Mouse (Mus musculus) small intestine, adult 2 months (tissue): ENCODE results near the gene Mier3. TPM values are rescaled to one million over a fixed set of nuclear protein-coding genes. Genes with fewer than 3 reads are reported as not detected.
"Not testable (repeated sequence)": the region's sequence is repeated elsewhere in the genome, so short reads cannot be mapped to it uniquely, and the experiment has no call there.

Source experiments
- H3K27ac ChIP-seq: fragments of 200-500 bp; 2 replicates; pipeline ENCODE4 v1.5.1; 2012; ENCODE audit warnings: low read depth, low read length, control low read depth, inconsistent platforms; ENCODE audit not compliant: insufficient read depth
- H3K27me3 ChIP-seq: fragments of 200-500 bp; 2 replicates; pipeline ENCODE4 v1.6.1; 2012; ENCODE audit warnings: mild to moderate bottlenecking, moderate library complexity, low read length, inconsistent platforms; ENCODE audit not compliant: control insufficient read depth, insufficient read depth
- H3K36me3 ChIP-seq: fragments of 200-500 bp; 2 replicates; pipeline ENCODE4 v1.6.1; 2012; ENCODE audit warnings: mild to moderate bottlenecking, low read length, control low read depth, inconsistent platforms; ENCODE audit not compliant: control insufficient read depth, insufficient read depth
- H3K4me1 ChIP-seq: fragments of 200-500 bp; 2 replicates; pipeline ENCODE4 v1.6.1; 2012; ENCODE audit warnings: low read length, inconsistent platforms, mixed read lengths; ENCODE audit not compliant: control insufficient read depth, insufficient read depth, insufficient read length
- H3K4me3 ChIP-seq: fragments of 200-500 bp; 2 replicates; pipeline ENCODE4 v1.5.1; 2012; ENCODE audit warnings: low read depth, mild to moderate bottlenecking, control low read depth, inconsistent platforms, low read length, moderate library complexity
- CTCF ChIP-seq: fragments of 200-500 bp; IDR thresholded peaks from 2 replicates; pipeline ENCODE4 v1.5.1; 2012; ENCODE audit warnings: low read depth, mild to moderate bottlenecking, control low read depth, inconsistent platforms, low read length, moderate library complexity, mixed read lengths; ENCODE audit not compliant: insufficient replicate concordance, insufficient read length; ENCODE audit errors: extremely low read depth
- POLR2A ChIP-seq: fragments of 200-500 bp; IDR thresholded peaks from 2 replicates; pipeline ENCODE4 v1.6.1; 2012; ENCODE audit warnings: low read depth, mild to moderate bottlenecking, control low read depth, inconsistent platforms, low read length, moderate library complexity
- WGBS: fragments of 180-500 bp; shearing (Covaris S2); methylation state at CpG from one replicate; pipeline ENCODE4 v1.1.7; 2018; 5-methylcytosine and 5-hydroxymethylcytosine counted together
- polyA plus RNA-seq: library from polyadenylated mRNA; depleted of rRNA; stranded (reverse); fragments of >200 nt; gene quantifications from 2 replicates; pipeline ENCODE4 v1.2.3, GENCODE M21; 2012

Mier3 gene
- polyA plus RNA-seq, 1 experiment = 4.9 TPM

DNA sequence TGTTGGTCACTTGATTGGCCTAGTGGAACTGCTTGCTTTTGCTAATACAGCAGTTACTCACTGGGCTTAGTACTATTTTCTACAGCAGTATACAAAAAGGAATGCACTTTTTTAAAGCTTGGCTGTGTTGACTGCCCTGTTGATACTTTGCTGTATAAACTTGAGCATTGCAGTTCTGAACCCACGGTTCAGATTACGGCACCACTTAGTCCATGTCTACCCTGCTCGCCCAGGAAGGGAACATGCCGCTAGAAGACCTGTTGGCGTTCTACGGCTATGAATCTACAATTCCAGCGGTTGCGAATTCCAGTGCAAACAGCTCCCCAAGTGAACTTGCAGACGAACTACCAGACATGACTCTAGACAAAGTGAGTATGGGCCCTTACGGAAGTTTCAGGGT, 22.6 kb downstream of the Mier3 start:
- H3K4me3 ChIP-seq = no peak overlapping the region
- 96% methylated on average over 10 of the region's 10 CpGs for WGBS
- no peak for TF ChIP-seq POLR2A
- no peak for TF ChIP-seq CTCF
- H3K36me3 ChIP-seq = peaks cover 52% of the 10 kb centered on the region
- no peaks in the 10 kb centered on the region for H3K4me1 ChIP-seq
- no peak overlapping the region for H3K27ac ChIP-seq
- H3K27me3 ChIP-seq = no peaks in the 10 kb centered on the region

DNA sequence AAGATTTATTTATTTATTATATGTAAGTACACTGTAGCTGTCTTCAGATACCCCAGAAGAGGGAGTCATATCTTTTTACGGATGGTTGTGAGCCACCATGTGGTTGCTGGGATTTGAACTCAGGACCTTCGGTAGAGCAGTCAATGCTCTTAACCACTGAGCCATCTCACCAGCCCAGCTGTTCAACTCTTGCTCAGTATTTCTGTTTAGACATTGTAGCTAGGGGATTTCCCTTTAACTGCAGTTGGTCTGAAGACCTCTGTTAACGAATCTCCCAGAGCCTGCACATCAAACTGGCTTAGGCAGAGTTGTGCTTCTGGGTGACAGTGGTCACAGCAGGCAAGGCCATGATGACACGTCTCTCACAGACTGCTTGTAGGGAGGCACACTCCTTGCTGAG, 23.2 kb downstream of the Mier3 start:
- 86% methylated on average over 4 of the region's 4 CpGs for WGBS
- not testable (repeated sequence) for H3K27ac ChIP-seq, H3K4me3 ChIP-seq, H3K27me3 ChIP-seq, H3K4me1 ChIP-seq
- peaks cover 54% of the 10 kb centered on the region for H3K36me3 ChIP-seq

DNA sequence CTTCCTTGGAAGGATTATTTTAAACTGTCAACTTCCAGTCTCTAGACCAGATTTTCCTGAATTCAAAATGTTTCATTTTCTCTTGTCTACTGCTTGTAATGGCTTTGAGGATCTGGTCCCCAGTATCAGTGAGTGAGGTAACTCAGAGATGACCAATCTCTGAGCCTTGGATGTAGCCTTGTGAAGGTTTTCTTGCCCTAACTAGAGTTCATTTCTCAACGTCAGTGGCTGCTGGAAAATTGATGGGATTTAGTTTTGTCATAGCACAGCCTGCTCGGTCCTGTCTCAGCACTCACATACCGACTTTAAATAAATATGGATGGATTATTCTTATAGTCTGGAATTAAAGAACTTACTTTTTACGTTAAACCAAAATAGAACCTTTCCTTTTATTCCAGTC, 29.8 kb downstream of the Mier3 start:
- WGBS = 94% methylated on average over 4 of the region's 4 CpGs
- TF ChIP-seq POLR2A (no peak), CTCF (no peak)
- no peak overlapping the region for H3K4me3 ChIP-seq
- no peaks in the 10 kb centered on the region for H3K27me3 ChIP-seq
- no peak overlapping the region for H3K27ac ChIP-seq
- peaks cover 78% of the 10 kb centered on the region for H3K36me3 ChIP-seq
- H3K4me1 ChIP-seq = no peaks in the 10 kb centered on the region

DNA sequence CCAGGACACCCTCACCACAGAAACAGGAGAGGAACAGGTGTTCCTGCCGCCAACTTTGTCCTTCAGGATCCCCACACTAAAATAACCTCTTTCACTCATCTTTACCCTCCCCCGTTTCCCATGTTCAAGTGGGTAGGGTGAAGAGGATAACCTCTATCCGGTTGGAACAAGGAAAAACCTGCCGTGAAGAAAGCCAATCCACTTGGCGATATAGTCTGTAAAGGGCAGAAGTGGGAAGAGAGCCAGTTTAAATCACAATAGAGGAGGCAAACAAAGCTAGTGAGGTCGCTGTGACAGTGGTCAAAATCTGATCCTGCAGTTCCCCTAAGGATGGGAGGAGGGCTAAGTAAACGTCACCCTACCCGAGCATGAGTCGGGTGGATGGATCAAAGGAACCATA, 38.9 kb downstream of the Mier3 start:
- WGBS = 47% methylated on average over 9 of the region's 9 CpGs
- Histone ChIP-seq H3K4me1 (no peaks in the 10 kb centered on the region), H3K27me3 (no peaks in the 10 kb centered on the region), H3K4me3 (no peak overlapping the region), H3K36me3 (peaks cover 13% of the 10 kb centered on the region), H3K27ac (no peak overlapping the region)
- TF ChIP-seq POLR2A = no peak
- no peak for TF ChIP-seq CTCF

DNA sequence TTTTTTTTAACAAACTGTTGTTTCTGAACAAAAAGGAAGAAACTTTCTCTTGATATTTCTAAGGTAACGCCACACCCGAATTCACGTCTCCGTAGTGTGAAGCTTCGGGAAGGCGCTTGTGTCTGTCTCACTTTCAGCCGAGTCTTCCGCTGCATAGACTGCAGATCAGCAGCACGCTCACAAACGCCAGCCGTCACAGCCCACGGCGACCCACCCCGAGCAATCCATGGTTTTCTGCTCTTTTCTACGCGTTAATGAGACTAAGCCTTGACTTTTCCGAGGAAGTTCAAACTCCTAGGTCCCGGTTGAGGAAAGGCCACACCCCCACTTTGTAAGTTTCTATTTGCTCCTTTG, 44.0 kb downstream of the Mier3 start:
- H3K36me3 ChIP-seq = no peaks in the 10 kb centered on the region
- H3K4me3 ChIP-seq = peak overlapping the region; percentile 73
- TF ChIP-seq POLR2A = 0 out of 2 replicates have a peak, but pooled peaks have one; percentile 11
- TF ChIP-seq CTCF = no peak
- WGBS = 0% methylated on average over 18 of the region's 18 CpGs
- no peaks in the 10 kb centered on the region; the same call in 1 of the 2 replicates for H3K27me3 ChIP-seq
- no peak overlapping the region for H3K27ac ChIP-seq
- peaks cover 2% of the 10 kb centered on the region; the same call in 1 of the 2 replicates for H3K4me1 ChIP-seq

DNA sequence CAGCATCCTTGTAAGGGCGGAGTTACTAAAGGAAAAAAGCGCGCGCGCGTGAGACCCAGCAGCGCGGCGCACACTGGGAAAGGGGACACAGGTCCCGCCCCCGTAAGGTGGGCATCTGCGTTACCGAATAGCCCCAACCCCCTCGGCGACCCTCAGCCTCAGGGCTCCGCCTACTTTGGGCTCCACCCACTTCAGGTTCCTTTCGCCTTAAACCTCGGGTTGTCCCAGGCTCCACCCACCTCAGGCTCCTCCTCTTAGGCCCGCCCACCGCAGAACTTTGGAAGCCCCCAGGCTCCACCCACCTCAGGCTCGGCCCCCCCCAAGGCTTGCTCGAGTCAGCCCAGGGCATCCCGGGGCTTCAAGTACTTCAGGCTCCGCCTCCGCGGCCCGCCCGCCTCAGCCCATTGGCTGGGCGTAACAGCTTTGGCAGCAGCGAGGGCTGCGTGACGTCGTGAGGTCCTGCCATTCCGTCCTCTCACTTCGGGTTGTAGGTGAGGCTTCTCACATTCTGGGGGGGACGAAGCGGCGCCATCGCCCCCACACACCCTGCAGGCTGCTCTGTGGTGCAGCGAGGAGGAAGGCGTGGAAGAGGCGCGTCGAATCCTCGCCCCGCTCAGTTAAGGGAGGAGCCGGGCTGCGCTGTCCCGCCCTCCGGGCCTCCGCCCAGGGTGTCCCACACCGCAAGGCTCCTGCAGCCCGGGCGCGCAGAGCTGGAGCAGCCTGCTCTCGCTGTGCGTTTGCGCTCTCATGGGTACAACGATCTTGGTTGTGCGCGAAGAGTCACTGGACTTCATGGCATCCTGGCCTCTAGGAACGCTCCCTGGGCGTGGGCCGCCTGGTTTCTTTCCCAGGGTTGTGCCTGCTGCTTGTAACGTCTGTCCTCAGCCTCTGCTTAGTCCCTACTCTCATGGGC, 44.6 kb downstream of the Mier3 start:
- H3K27ac ChIP-seq = peak overlapping the region; percentile 62
- peak; percentile 4; the same call in 1 of the 2 replicates for TF ChIP-seq POLR2A
- no peak for TF ChIP-seq CTCF
- H3K4me1 ChIP-seq = peaks cover 2% of the 10 kb centered on the region; the same call in 1 of the 2 replicates
- WGBS = under 1% methylated on average over 65 of the region's 65 CpGs
- no peaks in the 10 kb centered on the region; the same call in 1 of the 2 replicates for H3K27me3 ChIP-seq
- no peaks in the 10 kb centered on the region for H3K36me3 ChIP-seq
- peak overlapping the region; percentile 73 for H3K4me3 ChIP-seq

DNA sequence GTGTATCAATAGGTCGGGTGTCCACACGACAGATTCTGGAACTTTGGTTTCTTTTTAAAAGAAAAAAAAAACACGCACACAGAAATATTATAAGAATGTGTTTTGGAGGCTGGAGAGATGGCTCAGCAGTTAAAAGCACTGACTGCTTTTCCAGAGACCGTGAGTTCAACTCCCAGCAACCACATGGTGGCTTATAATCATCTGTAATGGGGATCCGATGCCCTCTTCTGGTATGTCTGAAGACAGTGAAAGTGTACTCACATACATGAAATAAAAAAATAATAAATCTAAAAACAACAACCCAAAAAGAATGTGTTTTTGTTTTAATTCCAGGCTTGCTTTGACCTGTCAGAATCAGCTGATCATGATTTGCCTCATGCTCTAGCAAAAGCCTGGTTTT, 46.1 kb downstream of the Mier3 start:
- no peak overlapping the region for H3K27ac ChIP-seq
- WGBS = 92% methylated on average over 5 of the region's 5 CpGs
- no peaks in the 10 kb centered on the region for H3K36me3 ChIP-seq
- TF ChIP-seq CTCF = no peak
- TF ChIP-seq POLR2A = no peak
- H3K4me3 ChIP-seq = no peak overlapping the region
- no peaks in the 10 kb centered on the region; the same call in 1 of the 2 replicates for H3K27me3 ChIP-seq
- peaks cover 2% of the 10 kb centered on the region; the same call in 1 of the 2 replicates for H3K4me1 ChIP-seq
